Mouse (Mus musculus): ENCODE measurements around the gene Fgd6.

Fgd6 gene

DNA sequence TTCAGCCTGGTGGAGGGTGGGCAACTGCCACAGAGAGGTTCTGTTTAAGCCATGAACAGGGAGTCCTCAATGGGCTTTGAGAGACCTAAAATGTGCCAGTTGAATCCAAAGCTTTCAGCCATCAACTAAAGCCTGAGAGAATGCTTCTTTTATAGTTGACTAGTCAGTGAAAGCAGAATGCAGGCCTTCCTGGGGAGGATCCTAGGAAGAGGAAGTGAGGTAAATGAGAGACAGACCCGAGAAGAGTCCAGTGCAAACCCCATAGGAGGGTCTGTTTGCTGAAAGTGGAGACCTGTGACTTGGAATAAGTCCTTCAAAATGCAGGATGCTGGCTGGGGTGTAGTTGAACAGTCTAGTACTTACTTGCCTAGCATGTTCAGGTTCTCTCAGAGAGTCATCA, 11.2 kb downstream of the Fgd6 start:
- no peak for DNase-seq

DNA sequence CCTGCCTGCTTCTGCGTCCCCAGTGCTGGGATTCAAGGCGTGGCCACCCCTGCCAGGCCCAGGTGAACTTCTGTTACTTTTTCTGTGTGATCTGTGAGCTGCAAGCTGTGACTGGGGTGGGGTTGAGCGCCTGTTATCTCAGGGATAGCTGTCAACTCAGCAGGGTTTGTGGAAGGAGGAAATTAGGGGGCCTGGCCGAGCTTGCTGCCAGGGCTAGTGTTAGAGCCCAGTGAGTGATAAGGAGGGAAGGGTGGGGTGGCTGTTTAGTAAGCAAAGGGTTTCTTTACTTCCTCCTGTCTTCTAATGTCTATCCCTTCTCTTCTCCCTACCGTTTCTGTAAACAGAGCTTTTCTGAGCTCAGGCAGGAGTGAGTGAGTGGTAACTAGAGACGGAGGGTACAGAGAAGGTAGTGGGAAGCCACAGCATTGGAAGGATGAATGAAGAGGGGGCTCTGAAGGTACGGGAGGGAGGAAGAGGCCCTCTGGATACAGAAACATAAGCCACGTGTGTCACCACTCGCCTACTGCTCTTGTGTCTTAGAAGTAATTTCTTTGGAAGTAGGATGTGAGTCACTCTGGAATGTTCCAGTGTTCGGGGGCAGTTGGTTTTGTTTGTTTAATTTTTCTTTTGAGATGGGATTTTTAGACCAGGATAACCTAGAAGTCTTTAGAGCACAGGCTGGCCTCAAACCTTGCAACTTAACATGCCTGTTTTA, 12.2 kb downstream of the Fgd6 start:
- peak; percentile 24 to 49 for DNase-seq

DNA sequence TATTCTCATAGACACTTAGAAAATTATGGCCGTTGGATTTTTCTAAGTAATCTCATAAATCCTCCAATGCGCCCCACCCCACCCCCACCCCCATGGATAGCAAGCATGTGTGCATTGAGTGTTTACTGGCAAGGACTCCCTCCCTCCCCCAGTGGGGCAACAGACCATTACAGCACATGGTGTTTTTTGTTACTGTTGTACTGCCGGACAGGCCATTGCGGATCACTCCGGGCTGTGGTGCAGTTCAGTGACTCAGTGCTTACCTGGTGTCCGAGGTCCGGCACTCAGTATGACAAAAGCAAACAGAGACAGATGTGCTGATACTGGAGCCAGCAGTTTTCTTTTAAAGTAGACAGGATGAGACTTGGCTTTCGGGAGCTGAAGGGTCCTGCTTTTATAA, 13.3 kb downstream of the Fgd6 start:
- DNase-seq = no peak

- DNase-seq = no peak
These were observed 14.9 kb downstream of the Fgd6 start for GRCm38 (mm10) chr10:94050736-94051135.

GRCm38 (mm10) chr10:94056487-94056886, 20.7 kb downstream of the Fgd6 start:
- DNase-seq = no peak

DNA sequence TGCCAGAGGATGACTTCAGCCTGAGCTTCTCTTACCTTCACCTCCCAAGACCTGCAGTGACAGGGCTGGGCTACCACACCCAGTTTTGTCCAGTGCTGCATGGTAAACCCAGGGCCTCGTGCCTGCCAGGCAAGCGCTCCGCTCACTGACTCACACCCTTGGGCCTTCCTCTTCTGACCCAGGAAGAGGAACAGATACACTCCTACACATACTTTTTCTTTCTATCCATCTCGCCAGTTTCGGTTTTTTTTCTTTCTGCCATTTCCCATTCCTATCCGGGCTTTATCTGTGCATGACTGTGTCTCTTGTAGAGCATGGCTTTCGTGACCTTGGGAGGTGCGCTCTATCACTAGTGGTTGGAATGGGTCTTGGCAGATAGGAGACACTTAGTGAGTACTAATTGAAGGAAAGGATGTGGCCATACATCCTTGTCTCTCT, 23.8 kb downstream of the Fgd6 start:
- no peak for DNase-seq

GRCm38 (mm10) chr10:94060190-94060589, 24.4 kb downstream of the Fgd6 start:
- DNase-seq = no peak

DNA sequence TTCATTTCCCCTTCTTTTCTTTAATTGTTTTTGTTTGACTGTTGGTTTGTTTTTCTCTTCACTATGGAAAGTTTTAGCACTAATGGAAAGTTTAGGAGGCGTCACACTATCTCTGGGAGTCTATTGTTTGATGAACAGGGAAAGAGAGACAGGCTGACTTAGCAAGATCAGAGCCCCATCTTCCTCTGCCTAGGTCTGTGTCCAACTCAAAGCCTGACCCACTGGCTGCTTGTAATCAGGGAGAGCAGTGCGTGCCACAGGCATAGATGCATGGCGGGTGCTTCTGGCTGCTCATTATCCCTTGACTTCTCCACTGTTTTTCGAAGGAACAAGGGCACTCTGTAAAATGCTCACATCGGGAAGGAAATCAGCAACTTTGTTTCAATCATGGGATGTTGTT, 26.6 kb downstream of the Fgd6 start:
- no peak for DNase-seq

GRCm38 (mm10) chr10:94066896-94067295, 31.1 kb downstream of the Fgd6 start:
- no peak for DNase-seq

- DNase-seq = no peak
These were observed 32.9 kb downstream of the Fgd6 start for GRCm38 (mm10) chr10:94068701-94069100.

DNA sequence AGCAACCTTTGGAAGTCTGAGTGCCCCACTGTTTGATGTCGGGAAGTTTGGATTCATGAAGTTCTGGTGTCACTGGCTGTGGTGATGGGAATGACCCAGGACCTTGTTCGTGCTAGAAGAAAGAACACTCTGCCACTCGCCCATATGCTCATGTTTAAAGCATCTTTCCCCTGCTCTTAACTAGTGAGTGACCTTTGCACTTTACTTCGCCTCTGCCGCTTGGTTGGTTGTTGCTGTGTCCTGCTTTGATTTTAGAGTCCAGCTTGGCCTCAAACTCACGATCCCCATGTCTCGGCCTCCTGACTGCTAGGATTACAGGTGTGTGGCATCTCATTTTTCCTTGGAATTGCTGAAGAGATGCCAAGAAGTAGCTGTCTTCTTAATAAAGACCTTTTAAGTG, 35.8 kb downstream of the Fgd6 start:
- DNase-seq = no peak

DNA sequence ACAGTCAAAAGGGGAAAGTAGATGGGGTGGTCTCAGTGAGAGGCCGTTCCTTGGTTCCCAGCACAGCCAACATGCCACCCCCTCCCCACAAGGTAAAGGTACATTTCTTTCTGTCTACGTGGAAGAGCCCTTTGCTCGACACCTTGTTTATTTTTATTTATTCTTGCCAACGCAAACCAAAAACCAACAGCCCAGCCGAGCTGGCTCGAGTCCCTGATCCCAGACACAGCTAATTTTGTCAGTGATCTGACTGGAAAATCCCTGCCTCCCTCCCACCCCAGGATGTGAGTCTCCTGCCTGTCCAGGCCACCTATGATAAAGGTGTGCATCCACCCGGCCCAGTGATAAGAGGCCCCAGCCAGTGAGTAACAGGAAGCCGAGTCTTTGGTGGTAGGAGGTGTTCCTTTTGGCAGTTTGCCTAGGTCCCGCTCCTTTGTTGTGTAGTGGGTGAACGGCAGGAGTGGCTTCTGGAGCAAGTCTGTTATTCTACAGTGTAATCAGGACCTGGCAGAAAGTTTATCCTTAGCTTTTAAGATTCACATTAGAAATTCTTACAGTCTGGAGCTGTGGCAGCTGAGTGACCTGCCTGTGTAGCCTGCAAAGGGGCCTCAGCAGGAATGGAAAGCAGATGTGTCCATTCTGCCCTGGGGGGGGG, 36.6 kb downstream of the Fgd6 start:
- DNase-seq = peak; percentile 62 to 67

GRCm38 (mm10) chr10:94072916-94073465, 37.2 kb downstream of the Fgd6 start:
- no peak for DNase-seq

DNA sequence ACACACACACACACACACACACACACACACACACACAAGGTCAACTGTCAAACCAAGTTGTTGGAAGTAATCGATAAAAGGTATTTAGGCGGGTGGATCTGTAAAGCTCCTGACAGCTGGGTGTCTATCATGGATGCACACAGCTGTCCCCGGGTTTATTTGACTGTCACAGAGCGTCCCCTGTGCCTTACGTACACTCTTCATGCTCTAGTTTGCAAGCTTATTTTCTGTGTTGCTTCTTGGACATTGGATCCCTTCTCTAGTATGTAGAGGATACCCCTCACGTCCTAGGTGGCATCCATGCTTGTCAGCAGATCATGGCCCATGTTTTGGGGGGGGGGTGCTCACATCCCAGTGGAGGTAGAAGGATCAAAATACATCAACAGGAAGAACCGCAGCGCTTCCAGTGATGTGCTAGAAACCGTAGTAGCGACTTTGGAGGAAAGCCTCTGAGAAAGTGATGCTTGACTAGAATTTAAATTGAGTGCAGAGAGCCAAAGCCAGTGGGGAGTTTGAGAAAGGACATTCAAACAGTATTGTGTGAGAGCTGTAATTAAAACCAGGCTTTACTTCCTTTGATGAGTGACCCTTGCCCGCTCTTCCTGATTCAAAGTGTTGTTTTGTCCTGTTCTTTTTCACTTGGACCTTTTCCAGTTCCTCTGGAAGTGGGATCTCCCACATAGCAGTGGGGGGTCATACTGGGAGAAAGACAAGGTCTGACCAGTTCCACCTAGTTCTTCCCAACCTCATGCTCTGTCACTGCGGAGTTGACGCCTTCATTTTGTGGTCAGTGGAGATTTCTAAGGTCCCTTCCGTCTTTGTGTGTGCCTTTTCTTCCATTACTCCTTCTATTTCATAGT, 41.4 kb downstream of the Fgd6 start:
- no peak for DNase-seq

DNA sequence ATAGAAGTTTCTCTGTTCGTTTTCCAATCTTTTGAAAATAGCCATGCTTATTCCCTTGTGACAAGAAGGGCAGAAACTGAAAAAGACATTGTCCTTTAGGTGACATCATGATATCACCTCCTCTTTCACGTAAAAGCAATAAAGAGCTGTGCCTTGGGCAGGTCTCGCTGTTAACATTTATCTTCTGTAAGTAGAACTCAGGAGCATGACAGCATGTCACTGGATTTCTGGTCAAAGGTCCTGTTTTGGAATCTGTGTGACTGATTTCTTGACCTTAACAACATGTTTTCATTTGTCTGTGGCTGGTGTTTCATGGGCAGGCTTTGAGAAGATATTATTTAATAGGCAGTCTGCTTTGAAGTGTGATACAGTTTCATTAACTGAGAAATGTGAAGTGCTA, 44.9 kb downstream of the Fgd6 start:
- no peak for DNase-seq

GRCm38 (mm10) chr10:94082040-94082734, 46.4 kb downstream of the Fgd6 start:
- no peak for DNase-seq

DNA sequence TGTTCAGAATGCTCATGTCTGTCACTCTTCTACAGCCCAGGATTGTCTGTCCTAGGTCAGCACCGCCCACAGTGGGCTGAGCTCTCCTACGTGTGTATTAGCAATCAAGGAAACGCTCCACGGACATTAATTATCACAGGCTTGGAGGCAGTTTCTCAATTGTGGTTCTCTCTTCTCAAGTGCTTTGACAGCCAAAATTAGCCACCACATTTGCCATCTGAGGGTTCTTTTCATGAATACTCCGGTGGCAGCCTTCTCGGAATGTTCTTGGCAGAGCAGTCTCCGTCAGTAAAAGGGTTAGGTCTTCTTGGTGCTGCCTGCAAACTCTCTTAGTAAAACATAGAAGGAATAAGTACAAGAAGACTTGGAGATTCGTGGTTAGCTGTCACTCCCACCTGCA, 50.5 kb downstream of the Fgd6 start:
- DNase-seq = no peak

- DNase-seq = peak; percentile 57 to 74
These were observed 51.7 kb downstream of the Fgd6 start for GRCm38 (mm10) chr10:94087367-94088077.

DNA sequence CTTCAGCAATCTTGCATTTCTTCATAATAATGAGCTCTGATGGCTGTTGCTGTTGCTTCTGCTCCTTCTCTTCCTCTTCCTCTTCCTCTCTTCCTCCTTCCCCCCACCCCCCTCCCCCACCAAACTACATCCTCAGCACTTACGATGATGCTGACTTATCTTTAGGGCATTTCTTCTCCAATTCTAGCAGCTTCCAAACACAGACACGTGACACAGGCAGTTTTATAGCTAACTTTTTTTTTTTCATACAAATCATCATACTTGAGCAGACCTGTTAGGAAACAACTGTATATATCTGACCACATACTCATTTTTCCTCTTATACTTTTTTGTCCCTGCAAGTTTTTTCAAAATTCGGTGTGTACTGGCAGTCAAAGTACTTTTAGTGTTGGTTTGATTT, 54.2 kb downstream of the Fgd6 start:
- no peak for DNase-seq

DNA sequence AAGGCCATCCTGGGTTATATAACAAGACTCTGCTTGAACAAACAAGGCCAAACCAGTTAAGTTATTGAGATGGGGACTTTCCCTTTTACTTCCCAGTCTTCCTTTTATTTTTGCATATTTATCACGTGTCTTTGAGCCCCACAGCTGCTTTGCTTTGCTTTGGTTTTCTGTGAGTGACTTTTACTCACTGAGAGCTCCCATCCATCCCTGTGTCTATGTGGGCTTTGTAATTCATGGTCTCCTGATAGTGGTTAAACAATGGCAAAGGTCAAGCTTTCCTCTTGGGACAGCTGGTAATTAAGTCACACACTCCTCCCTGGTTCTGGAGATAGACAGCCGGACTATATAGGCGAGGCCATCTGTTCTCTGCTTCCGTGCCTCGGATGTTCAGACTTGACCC, 57.7 kb downstream of the Fgd6 start:
- no peak for DNase-seq

DNA sequence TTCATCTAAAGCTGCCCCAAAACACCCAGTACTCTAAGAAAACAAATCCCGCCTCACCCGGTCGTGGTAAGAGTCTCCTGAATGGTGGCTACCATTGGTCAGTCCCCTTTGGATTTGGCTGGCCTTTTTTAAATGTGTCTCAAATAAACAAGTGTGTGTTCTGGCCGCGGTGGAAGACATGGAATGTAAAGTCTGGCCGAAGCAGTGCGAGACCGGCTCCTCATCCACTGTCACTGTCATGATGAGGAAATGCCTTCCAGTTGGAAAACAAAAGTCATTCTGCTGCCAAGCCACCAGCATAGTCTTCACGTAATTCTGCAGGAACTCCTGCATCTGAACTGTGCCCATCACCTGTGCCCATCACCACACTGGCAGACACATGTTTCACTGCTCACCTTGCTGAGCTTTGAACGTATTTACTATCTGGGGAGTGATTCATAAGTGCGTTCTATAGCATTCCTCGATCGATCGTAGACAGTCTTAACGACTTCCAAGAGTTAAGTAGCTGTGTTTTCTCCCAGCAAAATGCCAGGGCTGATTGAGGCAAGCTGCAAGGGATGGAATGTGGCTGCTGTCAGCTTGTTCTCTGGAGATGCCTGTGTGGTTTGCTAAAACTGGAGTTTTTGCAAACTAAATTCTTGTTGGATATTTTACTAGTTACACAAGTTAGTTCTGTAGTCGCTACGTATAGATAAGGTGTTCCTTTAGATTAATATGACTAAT, 60.1 kb downstream of the Fgd6 start:
- peak; percentile 55 to 77 for DNase-seq
